Comparison of ENCODE assay signal across 11 mouse cellular contexts in the genomic region with DNA sequence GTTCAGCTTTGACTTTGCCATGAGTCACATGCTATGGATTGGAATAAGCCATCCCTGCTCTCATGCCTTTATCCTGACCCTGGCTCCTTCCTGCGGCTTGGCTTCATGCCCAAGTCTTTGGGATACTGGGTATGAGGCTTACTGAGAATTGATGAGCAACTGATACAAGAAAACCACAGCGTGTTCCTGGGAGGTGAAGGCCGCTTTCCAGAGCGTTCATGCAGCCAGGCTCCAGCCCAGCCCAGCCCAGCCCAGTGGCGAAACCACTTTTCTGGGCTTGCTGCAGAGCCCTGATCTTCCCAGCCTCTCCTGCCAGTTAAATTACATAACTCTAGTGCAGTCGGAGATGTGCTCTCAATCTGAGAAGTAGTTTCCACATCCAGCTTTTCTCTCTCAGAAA.
A peak's percentile ranks its signal among the peaks of the same experiment; 100 is the strongest.
DNase-seq lines count a peak whose midpoint lies in the region; ATAC-seq and TF ChIP-seq lines count a peak whose summit lies in the region.
"Had no signal": no experiment of that assay in that cellular context is flagged by ENCODE, and none has a peak within 500 bp of the region (broad histone marks: within the 10 kb centered on the region; RNA-seq: fewer than 3 reads in every experiment).

No protein-coding gene starts in this region.

- H3K36me3 ChIP-seq in lung, postnatal 0 days (ENCODE audit: insufficient read depth, low read length), result no peaks in the 10 kb centered on the region
- H3K36me3 ChIP-seq: limb, embryonic 15.5 days; neural tube, embryonic 15.5 days had no signal

- H3K4me2 ChIP-seq in lung, postnatal 0 days (replicated peaks; ENCODE audit: low read depth, low read length), result no peak overlapping the region
- H3K4me2 ChIP-seq: limb, embryonic 15.5 days; neural tube, embryonic 15.5 days had no signal

- H3K4me3 ChIP-seq in lung, postnatal 0 days (ENCODE audit: low read depth, low read length), result no peak overlapping the region
- H3K4me3 ChIP-seq in lung, adult 2 months (replicated peaks; ENCODE audit: extremely low read depth, low read depth, low read length), result no peak overlapping the region
- H3K4me3 ChIP-seq: limb, embryonic 15.5 days; neural tube, embryonic 15.5 days had no signal

- WGBS in lung, postnatal 0 days, result 67% methylated on average over 6 of the region's 6 CpGs
- WGBS in lung, adult 2 months, result 75% methylated on average over 6 of the region's 6 CpGs

- no peak overlapping the region for H3K9ac ChIP-seq in lung, postnatal 0 days (replicated peaks; ENCODE audit: low read depth)
- H3K9ac ChIP-seq: limb, embryonic 15.5 days; neural tube, embryonic 15.5 days had no signal

- H3K27ac ChIP-seq in lung, postnatal 0 days (ENCODE audit: low read length), result no peak overlapping the region
- H3K27ac ChIP-seq: limb, embryonic 15.5 days; neural tube, embryonic 15.5 days had no signal

- no peak for ATAC-seq in lung, postnatal 0 days
- no peak for ATAC-seq in megakaryocyte-erythroid progenitor cell, adult 5-6 weeks (replicated peaks; ENCODE audit: low FRiP score, low TSS enrichment, poor library complexity, severe bottlenecking)
- ATAC-seq: forebrain, embryonic 14.5 days had no signal

- no peaks in the 10 kb centered on the region for H3K4me1 ChIP-seq in lung, postnatal 0 days (ENCODE audit: insufficient read depth, low read depth, low read length)
- H3K4me1 ChIP-seq in lung, adult 2 months (ENCODE audit: control insufficient read depth, insufficient read depth, low read length), result no peaks in the 10 kb centered on the region
- H3K4me1 ChIP-seq: limb, embryonic 15.5 days; neural tube, embryonic 15.5 days had no signal

- DNase-seq in lung, postnatal 0 days (ENCODE audit: low spot score), result peak; percentile 27
- DNase-seq in lung, adult 2 months, result no peak
- peak; percentile 86 for DNase-seq in adrenal gland, adult 8-10 months
- DNase-seq in cerebellum, postnatal 10 days, result peak; percentile 57 to 71
- peak; percentile 22 for DNase-seq in lung, postnatal 25 days (ENCODE audit: low spot score)
- DNase-seq in embryo, embryonic 11 days, result no peak
- no peak for DNase-seq in layer of hippocampus, postnatal 25 days (ENCODE audit: extremely low spot score in 1 of 2, low spot score in 1 of 2)

- no peaks in the 10 kb centered on the region for H3K27me3 ChIP-seq in lung, postnatal 0 days (replicated peaks; ENCODE audit: insufficient read depth, low read length)
- H3K27me3 ChIP-seq: limb, embryonic 15.5 days; neural tube, embryonic 15.5 days had no signal

- no peaks in the 10 kb centered on the region for H3K9me3 ChIP-seq in lung, postnatal 0 days (ENCODE audit: low read length)
- H3K9me3 ChIP-seq: limb, embryonic 15.5 days; neural tube, embryonic 15.5 days had no signal

- no peak for TF ChIP-seq EP300 in lung, postnatal 0 days (IDR thresholded peaks at IDR 0.05)

- TF ChIP-seq CTCF in lung, postnatal 0 days (IDR thresholded peaks at IDR 0.05), result no peak
- no peak for TF ChIP-seq CTCF in lung, adult 2 months (IDR thresholded peaks at IDR 0.05; ENCODE audit: insufficient read depth, low read length)

- TF ChIP-seq POLR2A in lung, adult 2 months (IDR thresholded peaks at IDR 0.05; ENCODE audit: borderline replicate concordance, extremely low read depth, low read depth, low read length), result no peak

Comparison
In these comparisons a context has a peak if more than half of its experiments do, and no peak if none do; other contexts are left out.
1. DNase-seq: peak in lung, postnatal 0 days (single experiment), adrenal gland, adult 8-10 months (single experiment), cerebellum, postnatal 10 days (2 of 2) and lung, postnatal 25 days (single experiment); none in lung, adult 2 months (single experiment), embryo, embryonic 11 days (single experiment) and layer of hippocampus, postnatal 25 days (0 of 2).